Mouse (Mus musculus) layer of hippocampus, adult 9-11 months (tissue): ENCODE data around the gene Sprr2k.
"Not testable (repeated sequence)": the region's sequence is repeated elsewhere in the genome, so short reads cannot be mapped to it uniquely, and the experiment has no call there.

ENCODE experiments used
- DNase-seq: peaks from one replicate; pipeline ENCODE4 v3.0.0; 2022

Sprr2k gene

GRCm38 (mm10) chr3:92432282-92432681, at the start of gene Sprr2k:
TSS of gene Sprr2k (plus strand) at chr3:92432582.
- DNase-seq, result no peak

- no peak for DNase-seq
Measured at GRCm38 (mm10) chr3:92385385-92385784, 47.0 kb upstream of the Sprr2k start, which contains the start of gene Sprr2h. TSS of gene Sprr2h (plus strand) at chr3:92385685.

GRCm38 (mm10) chr3:92394301-92394700, 38.1 kb upstream of the Sprr2k start:
- no peak for DNase-seq

GRCm38 (mm10) chr3:92407691-92408090, 24.7 kb upstream of the Sprr2k start, which contains the start of gene Sprr2i:
TSS of gene Sprr2i (plus strand) at chr3:92407991.
- no peak for DNase-seq

- DNase-seq, result no peak
Measured at GRCm38 (mm10) chr3:92417782-92418181, 14.6 kb upstream of the Sprr2k start, which contains the start of gene Sprr2j-ps. TSS of gene Sprr2j-ps (plus strand) at chr3:92418082.

- no peak for DNase-seq
Measured at GRCm38 (mm10) chr3:92429323-92429722, 3.1 kb upstream of the Sprr2k start, which contains the start of gene Gm9774. TSS of gene Gm9774 (minus strand) at chr3:92429423.

- DNase-seq, result no peak
Measured at GRCm38 (mm10) chr3:92438689-92439088, 6.3 kb downstream of the Sprr2k start, which contains the start of gene Sprr1b. TSS of gene Sprr1b (minus strand) at chr3:92438789.

- no peak for DNase-seq
Measured at GRCm38 (mm10) chr3:92440177-92440576, 7.8 kb downstream of the Sprr2k start.

GRCm38 (mm10) chr3:92455151-92455550, 22.8 kb downstream of the Sprr2k start:
- no peak for DNase-seq

GRCm38 (mm10) chr3:92458620-92459019, 26.2 kb downstream of the Sprr2k start, which contains the start of gene Sprr3:
TSS of gene Sprr3 (minus strand) at chr3:92458720.
- DNase-seq, result no peak

- no peak for DNase-seq
Measured at GRCm38 (mm10) chr3:92466576-92466975, 34.2 kb downstream of the Sprr2k start.

GRCm38 (mm10) chr3:92467424-92467823, 35.0 kb downstream of the Sprr2k start:
- DNase-seq, result no peak

GRCm38 (mm10) chr3:92470111-92470510, 37.7 kb downstream of the Sprr2k start:
- no peak for DNase-seq

- not testable (repeated sequence) for DNase-seq
Measured at GRCm38 (mm10) chr3:92481249-92481648, 48.9 kb downstream of the Sprr2k start.
